Mouse (Mus musculus) heart, postnatal 4 days (tissue): Measurements from ENCODE around the gene Tatdn2. TPM values are rescaled to one million over a fixed set of nuclear protein-coding genes. Genes with fewer than 3 reads are reported as not detected.

Experiments used
- DNase-seq: peaks from one replicate; pipeline ENCODE4 v3.0.0; 2021
- microRNA-seq, 2 experiments: library from miRNA; unstranded; fragments of <30 nt; microRNA quantifications; one replicate each; pipeline ENCODE4 v1.2.0; 2021 to 2022
- total RNA-seq, 2 experiments: library from RNA; stranded (reverse); gene quantifications; 2 replicates each; pipeline ENCODE4 v1.2.3; 2021

The Tatdn2 gene
- total RNA-seq, 2 experiments from 2014 or later = 76.2 to 80.7 TPM

- DNase-seq = no peak
These were observed 17.4 kb downstream of the Tatdn2 start for GRCm38 (mm10) chr6:113714276-113714675.

- DNase-seq = no peak
These were observed 17.9 kb downstream of the Tatdn2 start for GRCm38 (mm10) chr6:113714797-113715196.

- DNase-seq = no peak
These were observed 20.7 kb downstream of the Tatdn2 start for GRCm38 (mm10) chr6:113717541-113717940.

GRCm38 (mm10) chr6:113719878-113720277 is 23.0 kb downstream of the Tatdn2 start, which contains the start of gene Ghrl:
TSS of gene Ghrl (minus strand) at chr6:113719880.
- no peak for DNase-seq

GRCm38 (mm10) chr6:113721061-113721460 is 24.2 kb downstream of the Tatdn2 start:
- DNase-seq = no peak

- DNase-seq = no peak
These were observed 31.3 kb downstream of the Tatdn2 start for GRCm38 (mm10) chr6:113728181-113728580.

GRCm38 (mm10) chr6:113731296-113731695 is 34.4 kb downstream of the Tatdn2 start:
- DNase-seq = no peak

GRCm38 (mm10) chr6:113737318-113738046 is 40.6 kb downstream of the Tatdn2 start:
- DNase-seq = no peak

- peak; percentile 92 for DNase-seq
These were observed 43.7 kb downstream of the Tatdn2 start, which contains the start of gene Sec13 for GRCm38 (mm10) chr6:113740236-113741217. TSS of gene Sec13 (minus strand) at chr6:113740743.

- DNase-seq = no peak
These were observed 44.6 kb downstream of the Tatdn2 start for GRCm38 (mm10) chr6:113741425-113741824.

GRCm38 (mm10) chr6:113742321-113742720 is 45.5 kb downstream of the Tatdn2 start:
- DNase-seq = no peak

GRCm38 (mm10) chr6:113743111-113743510 is 46.3 kb downstream of the Tatdn2 start:
- no peak for DNase-seq

GRCm38 (mm10) chr6:113745117-113745516 is 48.3 kb downstream of the Tatdn2 start:
- no peak for DNase-seq

GRCm38 (mm10) chr6:113747284-113747683 is 50.4 kb downstream of the Tatdn2 start:
- no peak for DNase-seq

- no peak for DNase-seq
These were observed 51.5 kb downstream of the Tatdn2 start for GRCm38 (mm10) chr6:113748351-113748750.

- DNase-seq = no peak
These were observed 52.4 kb downstream of the Tatdn2 start for GRCm38 (mm10) chr6:113749119-113749685.

Small RNA genes within 50 kb of the gene (microRNA-seq; reads per million reads assigned to microRNA genes)
- 1.8 to 2.8 reads per million in 2 experiments for gene Mir7042

Other genes starting within 250 kb of the Tatdn2 start
- 1 to 10 TPM; 1.1 to 1.3 TPM for gene Il17re, start 238.6 kb upstream of the Tatdn2 start, total RNA-seq
- gene Il17rc, start 225.6 kb upstream of the Tatdn2 start, total RNA-seq = 10 to 100 TPM in 1 of 2 experiments, 1 to 10 TPM in 1; 7.9 to 10.2 TPM
- gene Creld1, start 213.8 kb upstream of the Tatdn2 start, total RNA-seq = 10 to 100 TPM; 34.6 to 41.5 TPM
- gene Prrt3, start 195.1 kb upstream of the Tatdn2 start, total RNA-seq = not detected
- 10 to 100 TPM; 61.9 to 63.6 TPM for gene Emc3, start 165.4 kb upstream of the Tatdn2 start, total RNA-seq
- 10 to 100 TPM in 1 of 2 experiments, 1 to 10 TPM in 1; 7.9 to 10.2 TPM for gene Fancd2, start 165.4 kb upstream of the Tatdn2 start, total RNA-seq
- not detected for gene Fancd2os, start 96.3 kb upstream of the Tatdn2 start, total RNA-seq
- gene Brk1, start 92.3 kb upstream of the Tatdn2 start, total RNA-seq = 100 to 1,000 TPM; 101 to 102 TPM
- gene Vhl, start 73.1 kb upstream of the Tatdn2 start, total RNA-seq = 10 to 100 TPM; 13.6 to 18.6 TPM
- gene Irak2, start 58.6 kb upstream of the Tatdn2 start, total RNA-seq = 10 to 100 TPM in 1 of 2 experiments, 1 to 10 TPM in 1; 8.9 to 11.1 TPM
- not detected for gene Ghrl, start 22.8 kb downstream of the Tatdn2 start, total RNA-seq
- gene Sec13, start 43.7 kb downstream of the Tatdn2 start, total RNA-seq = 100 to 1,000 TPM; 123 to 125 TPM